Mouse (Mus musculus) forebrain, embryonic 10.5 days (tissue): ENCODE measurements at regions not wholly inside any gene's neighbourhood (a gene's known extent, or its start where the extent isn't known, plus 50 kb on each side); places are given as distances from the start of the nearest gene placed in this dataset.

Experiments
- DNase-seq: peaks from one replicate; pipeline ENCODE4 v3.0.0-alpha.2; 2017; ENCODE audit warnings: low spot score; ENCODE audit errors: extremely low spot score
- H3K27ac ChIP-seq: fragments of 300-500 bp; sonication (generic); 2 replicates; pipeline ENCODE4 v1.5.1; 2016; ENCODE audit warnings: mild to moderate bottlenecking
- H3K27me3 ChIP-seq: fragments of 300-500 bp; sonication (generic); 2 replicates; pipeline ENCODE4 v1.6.1; 2016; ENCODE audit warnings: mild to moderate bottlenecking; ENCODE audit not compliant: poor library complexity, severe bottlenecking
- H3K36me3 ChIP-seq: fragments of 300-500 bp; sonication (generic); replicated peaks from 2 replicates; pipeline ENCODE4 v1.6.1; 2016; ENCODE audit warnings: mild to moderate bottlenecking, moderate library complexity
- H3K4me1 ChIP-seq: fragments of 300-500 bp; sonication (generic); 2 replicates; pipeline ENCODE4 v1.6.1; 2016
- H3K4me3 ChIP-seq: fragments of 300-500 bp; sonication (generic); 2 replicates; pipeline ENCODE4 v1.5.1; 2016; ENCODE audit warnings: mild to moderate bottlenecking, moderate library complexity
- H3K9me3 ChIP-seq: fragments of 300-500 bp; sonication (generic); 2 replicates; pipeline ENCODE4 v1.6.1; 2016; ENCODE audit warnings: mild to moderate bottlenecking, moderate library complexity
- WGBS: fragments of 180-500 bp; shearing (Covaris S2); methylation state at CpG from one replicate; pipeline ENCODE4 v1.1.7; 2016; 5-methylcytosine and 5-hydroxymethylcytosine counted together

DNA sequence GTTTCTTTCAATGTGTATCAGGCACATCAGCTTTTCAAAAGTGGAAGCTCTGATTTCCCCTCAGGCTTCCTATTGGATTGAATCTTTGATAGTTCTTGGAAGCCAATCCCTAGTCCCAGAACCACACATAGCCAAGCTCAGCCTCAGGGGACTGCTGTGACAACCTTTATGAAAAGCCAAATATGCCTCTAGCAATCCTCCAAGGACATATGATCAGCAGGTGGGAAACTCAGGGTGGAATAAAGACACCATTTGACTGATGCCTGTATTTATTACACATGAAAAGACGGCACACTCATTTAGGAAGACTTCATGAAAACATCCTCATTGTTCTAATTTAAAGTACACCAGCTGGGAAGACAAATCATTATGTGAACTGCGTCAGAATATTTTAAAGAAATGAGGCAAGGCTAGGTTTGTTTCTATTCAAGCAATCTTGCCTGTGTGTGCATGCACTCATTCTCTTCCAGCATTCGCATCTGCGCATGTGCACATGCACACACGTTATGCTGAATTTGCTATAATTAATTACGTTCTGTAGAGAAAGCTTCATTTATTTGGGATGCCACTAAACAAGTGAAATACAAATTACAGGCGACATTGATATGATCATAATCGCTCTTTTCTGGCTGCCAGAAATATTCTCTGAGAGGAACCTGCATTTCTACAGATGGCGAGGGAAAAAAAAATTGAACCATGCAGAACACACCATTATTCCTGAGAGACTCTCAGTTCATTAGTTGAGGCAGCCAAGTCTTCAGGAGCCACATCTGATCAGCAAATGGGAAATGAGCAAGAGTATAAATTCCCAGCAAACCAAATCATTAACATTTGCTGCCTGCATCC is 556.6 kb upstream of the Sema6d start:
- H3K4me1 ChIP-seq, result no peaks in the 10 kb centered on the region
- no peak overlapping the region for H3K27ac ChIP-seq
- H3K36me3 ChIP-seq, result no peaks in the 10 kb centered on the region
- WGBS, result 88% methylated on average over 9 of the region's 9 CpGs
- no peaks in the 10 kb centered on the region for H3K9me3 ChIP-seq
- no peak for DNase-seq
- no peak overlapping the region for H3K4me3 ChIP-seq
- no peaks in the 10 kb centered on the region for H3K27me3 ChIP-seq

DNA sequence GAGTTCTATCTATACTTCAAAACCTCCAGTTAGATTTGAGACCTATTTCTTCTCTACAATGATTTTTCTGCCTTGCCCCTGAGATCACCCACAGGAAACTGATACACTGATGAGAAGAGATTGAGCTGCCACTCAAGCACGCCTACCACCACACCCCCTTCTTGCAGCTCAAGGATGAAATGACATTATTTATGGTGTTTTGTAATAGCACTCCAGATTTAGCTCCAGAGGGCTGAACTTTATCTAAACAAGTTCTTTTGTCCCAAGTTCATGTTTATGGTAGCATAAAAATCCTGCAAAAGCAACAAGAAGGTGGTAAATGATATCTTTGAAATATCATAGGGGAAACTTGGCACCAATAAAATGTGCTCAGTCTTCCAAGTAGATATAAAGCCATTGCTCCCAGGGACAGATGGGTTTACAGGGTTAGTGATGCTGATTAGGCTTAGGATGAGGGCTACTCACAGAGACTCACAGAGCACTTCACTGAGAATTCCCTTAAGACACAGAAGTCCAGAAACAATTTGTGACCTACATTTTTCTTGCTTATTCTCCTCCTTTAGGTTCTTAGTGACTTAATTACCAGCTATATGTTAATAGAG is 538.4 kb upstream of the Sema6d start:
- WGBS, result 84% methylated on average over 1 of the region's 1 CpGs
- DNase-seq, result no peak
- Histone ChIP-seq H3K36me3 (no peaks in the 10 kb centered on the region), H3K9me3 (no peaks in the 10 kb centered on the region), H3K4me1 (no peaks in the 10 kb centered on the region), H3K27ac (no peak overlapping the region), H3K4me3 (no peak overlapping the region), H3K27me3 (no peaks in the 10 kb centered on the region)

GRCm38 (mm10) chr2:123558123-123558650 is 531.6 kb upstream of the Sema6d start:
- H3K36me3 ChIP-seq, result no peaks in the 10 kb centered on the region

More at GRCm38 (mm10) chr2:123558123-123558650, 531.6 kb upstream of the Sema6d start:
- Histone ChIP-seq H3K9me3 (no peaks in the 10 kb centered on the region), H3K27me3 (no peaks in the 10 kb centered on the region), H3K4me3 (no peak overlapping the region), H3K27ac (no peak overlapping the region), H3K4me1 (no peaks in the 10 kb centered on the region)
- DNase-seq, result no peak
